8 mouse cellular contexts compared by ENCODE assay signal in genomic region chr8:126829376-126830241, GRCm38 (mm10).
DNase-seq lines count a peak whose midpoint lies in the region; ATAC-seq lines count a peak whose summit lies in the region.

No protein-coding gene starts in this region.

- 51% methylated on average over 17 of the region's 17 CpGs for WGBS in heart, embryonic 15.5 days
- 90% methylated on average over 17 of the region's 17 CpGs for WGBS in limb, embryonic 12.5 days
- WGBS in stomach, embryonic 15.5 days, result 53% methylated on average over 17 of the region's 17 CpGs

- 0 out of 2 replicates have a peak, but pooled peaks have one; percentile 10 for ATAC-seq in heart, embryonic 15.5 days (replicated peaks; ENCODE audit: insufficient number of reproducible peaks, insufficient read depth, low FRiP score, low read depth)
- no peak for ATAC-seq in limb, embryonic 12.5 days (ENCODE audit: insufficient number of reproducible peaks, insufficient read depth, low FRiP score, low TSS enrichment, low read depth)
- peak; percentile 79 for ATAC-seq in stomach, embryonic 15.5 days (ENCODE audit: insufficient read depth, low FRiP score, low read depth)

- H3K27ac ChIP-seq in heart, embryonic 15.5 days, result peak overlapping the region; percentile 56
- 0 out of 2 replicates have a peak overlapping the region, but pooled peaks have one; percentile 4 for H3K27ac ChIP-seq in limb, embryonic 12.5 days
- H3K27ac ChIP-seq in stomach, embryonic 15.5 days, result peak overlapping the region; percentile 84

- H3K36me3 ChIP-seq in heart, embryonic 15.5 days, result no peaks in the 10 kb centered on the region
- H3K36me3 ChIP-seq in limb, embryonic 12.5 days, result no peaks in the 10 kb centered on the region
- no peaks in the 10 kb centered on the region for H3K36me3 ChIP-seq in stomach, embryonic 15.5 days

- no peak overlapping the region for H3K4me2 ChIP-seq in heart, embryonic 15.5 days
- no peak overlapping the region for H3K4me2 ChIP-seq in limb, embryonic 12.5 days
- H3K4me2 ChIP-seq in stomach, embryonic 15.5 days, result no peak overlapping the region

- H3K4me3 ChIP-seq in heart, embryonic 15.5 days, result no peak overlapping the region
- no peak overlapping the region for H3K4me3 ChIP-seq in limb, embryonic 12.5 days (replicated peaks)
- no peak overlapping the region for H3K4me3 ChIP-seq in stomach, embryonic 15.5 days (replicated peaks)

- no peaks in the 10 kb centered on the region for H3K9me3 ChIP-seq in heart, embryonic 15.5 days (replicated peaks)
- H3K9me3 ChIP-seq in limb, embryonic 12.5 days, result no peaks in the 10 kb centered on the region
- H3K9me3 ChIP-seq in stomach, embryonic 15.5 days, result no peaks in the 10 kb centered on the region

- H3K9ac ChIP-seq in heart, embryonic 15.5 days, result no peak overlapping the region
- no peak overlapping the region for H3K9ac ChIP-seq in limb, embryonic 12.5 days (replicated peaks)
- no peak overlapping the region; the same call in 1 of the 2 replicates for H3K9ac ChIP-seq in stomach, embryonic 15.5 days

- H3K27me3 ChIP-seq in heart, embryonic 15.5 days, result no peaks in the 10 kb centered on the region
- H3K27me3 ChIP-seq in limb, embryonic 12.5 days, result no peaks in the 10 kb centered on the region
- H3K27me3 ChIP-seq in stomach, embryonic 15.5 days (replicated peaks), result no peaks in the 10 kb centered on the region

- peak; percentile 38 for DNase-seq in ovary, postnatal 36 days (ENCODE audit: low spot score)
- no peak for DNase-seq in ovary, postnatal 14 days (ENCODE audit: low spot score)
- no peak for DNase-seq in gastrocnemius, postnatal 4 days (ENCODE audit: low spot score in 2 of 2)
- no peak for DNase-seq in cerebellum, postnatal 10 days
- DNase-seq in embryo, embryonic 10.5 days (ENCODE audit: low spot score), result no peak

- peaks cover 81% of the 10 kb centered on the region for H3K4me1 ChIP-seq in heart, embryonic 15.5 days (replicated peaks)
- H3K4me1 ChIP-seq in limb, embryonic 12.5 days (replicated peaks), result peaks cover 77% of the 10 kb centered on the region
- H3K4me1 ChIP-seq in stomach, embryonic 15.5 days, result peaks cover 64% of the 10 kb centered on the region

Comparison
In these comparisons a context has a peak if more than half of its experiments do, and no peak if none do; other contexts are left out.
1. H3K27ac ChIP-seq: peak in every context shown above with its lines; median percentile 84 in stomach, embryonic 15.5 days; 56 in heart, embryonic 15.5 days; 4 in limb, embryonic 12.5 days.